Mouse (Mus musculus) cerebellum, postnatal 25 days (tissue): ENCODE data around the gene Gm21830.
"Not testable (repeated sequence)": the region's sequence is repeated elsewhere in the genome, so short reads cannot be mapped to it uniquely, and the experiment has no call there.

Source experiments
- DNase-seq, 2 experiments: peaks; one replicate each; pipeline ENCODE4 v3.0.0; 2021; ENCODE audit warnings: mixed read lengths in 2 of 2

The Gm21830 gene

DNA sequence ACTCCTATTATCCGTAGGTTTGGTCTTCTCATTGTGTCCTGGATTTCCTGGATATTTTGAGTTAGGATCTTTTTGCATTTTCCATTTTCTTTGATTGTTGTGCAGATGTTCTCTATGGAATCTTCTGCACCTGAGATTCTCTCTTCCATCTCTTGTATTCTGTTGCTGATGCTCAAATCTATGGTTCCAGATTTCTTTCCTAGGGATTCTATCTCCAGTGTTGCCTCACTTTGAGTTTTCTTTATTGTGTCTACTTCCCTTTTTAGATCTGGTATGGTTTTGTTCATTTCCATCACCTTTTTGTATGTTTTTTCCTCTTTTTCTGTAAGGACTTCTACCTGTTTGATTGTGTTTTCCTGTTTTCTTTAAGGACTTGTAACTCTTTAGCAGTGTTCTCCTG lies at the start of gene Gm21830:
Gm21830 (plus strand) TSS at position 301 of the 400 bp plus-strand sequence.
- DNase-seq = not testable (repeated sequence)

- DNase-seq = no peak
Observed at GRCm38 (mm10) chr2:67364506-67364905, 49.0 kb upstream of the Gm21830 start.

DNA sequence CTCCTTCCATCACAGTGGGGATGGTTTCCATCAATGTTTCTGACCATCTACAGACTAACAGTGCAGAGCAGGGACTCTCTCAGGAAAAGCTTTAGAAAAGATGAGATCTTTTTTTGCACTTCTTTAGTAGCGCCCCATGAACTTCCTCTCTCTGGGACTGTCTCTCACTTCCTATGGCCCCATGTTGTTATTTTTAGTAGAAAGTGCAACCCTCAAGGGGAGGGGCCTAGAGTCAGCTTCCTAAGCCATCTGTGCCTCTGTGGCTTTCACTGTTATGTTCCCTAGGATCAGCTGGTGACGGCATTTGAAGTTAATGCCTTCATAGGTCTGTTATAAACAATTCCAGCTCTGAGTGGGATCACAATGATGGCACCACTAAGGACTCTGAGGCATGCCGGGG lies 35.0 kb upstream of the Gm21830 start:
- DNase-seq = no peak

- no peak for DNase-seq
Observed at GRCm38 (mm10) chr2:67420853-67421252, 7.3 kb downstream of the Gm21830 start.

DNA sequence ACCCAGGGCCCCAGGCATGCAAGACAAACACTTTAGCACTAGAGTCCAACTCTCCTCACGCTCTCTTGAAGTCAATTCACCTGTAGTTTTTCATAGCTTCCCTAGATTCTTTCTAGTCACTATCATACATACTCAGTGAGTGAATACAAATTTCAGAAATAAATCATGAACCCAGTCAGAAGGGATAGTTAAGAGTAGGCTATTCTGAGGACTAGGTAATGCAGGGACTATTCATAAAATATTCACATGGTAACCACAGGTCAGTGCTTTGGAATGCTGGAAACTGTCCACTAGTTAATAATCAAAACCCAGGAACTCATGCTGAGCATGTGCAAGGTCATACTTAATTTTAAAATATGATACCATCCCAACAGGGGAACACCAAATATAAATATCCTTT lies 9.3 kb downstream of the Gm21830 start:
- DNase-seq = no peak

DNA sequence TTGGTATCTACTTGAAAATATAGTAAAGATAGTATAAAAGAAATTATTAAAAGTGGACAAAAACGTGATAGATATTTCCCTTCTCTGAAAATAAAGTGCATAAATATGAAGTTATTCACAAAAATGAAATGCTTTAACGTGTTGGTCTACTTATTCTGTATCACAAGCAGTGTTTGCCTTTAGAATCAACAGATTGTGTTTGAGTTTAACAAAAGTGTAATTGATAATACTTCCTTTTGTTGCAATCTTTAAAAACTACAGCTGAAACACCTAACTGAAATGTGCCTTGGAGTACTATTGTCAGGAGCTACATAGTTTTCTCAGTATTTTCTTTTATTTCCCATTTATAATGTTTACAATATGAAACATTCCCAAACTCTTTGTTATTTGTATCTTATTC lies 19.6 kb downstream of the Gm21830 start, which contains the start of gene Gm26727:
Gm26727 (minus strand) TSS at position 101 of the 400 bp plus-strand sequence.
- no peak for DNase-seq

GRCm38 (mm10) chr2:67438309-67438708 lies 24.8 kb downstream of the Gm21830 start:
- DNase-seq = no peak

- DNase-seq = no peak
Observed at GRCm38 (mm10) chr2:67445780-67446179, 32.3 kb downstream of the Gm21830 start, which contains the start of gene Xirp2. Gene Xirp2, plus strand, starts transcription at chr2:67446002.

GRCm38 (mm10) chr2:67446772-67447171 lies 33.2 kb downstream of the Gm21830 start:
- no peak for DNase-seq

- DNase-seq = peak; percentile 47 to 73
Observed at GRCm38 (mm10) chr2:67447206-67447605, 33.7 kb downstream of the Gm21830 start.

- DNase-seq = no peak
Observed at GRCm38 (mm10) chr2:67460857-67461256, 47.3 kb downstream of the Gm21830 start.

- no peak for DNase-seq
Observed at GRCm38 (mm10) chr2:67467036-67467435, 53.5 kb downstream of the Gm21830 start.

GRCm38 (mm10) chr2:67470030-67470429 lies 56.5 kb downstream of the Gm21830 start:
- DNase-seq = not testable (repeated sequence)

DNA sequence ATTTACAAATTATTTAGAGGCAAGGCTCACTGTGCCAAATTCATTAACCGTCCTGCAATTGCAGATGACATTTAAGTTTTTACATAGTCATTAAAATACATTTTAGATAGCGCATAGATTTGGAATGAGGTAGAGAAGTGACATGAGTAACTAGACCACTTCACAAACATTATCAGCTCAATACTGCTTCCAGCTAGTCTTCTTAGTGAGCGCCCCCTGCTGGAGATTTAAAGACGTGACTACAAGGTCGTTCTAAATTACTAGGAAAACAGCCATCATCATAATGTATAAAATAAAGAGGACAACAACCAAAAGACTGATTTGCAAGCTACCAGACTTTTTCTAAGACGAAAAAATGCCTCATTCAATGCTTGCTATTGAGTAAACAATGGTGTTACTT lies 64.2 kb downstream of the Gm21830 start:
- DNase-seq = peak; percentile 13 to 67

DNA sequence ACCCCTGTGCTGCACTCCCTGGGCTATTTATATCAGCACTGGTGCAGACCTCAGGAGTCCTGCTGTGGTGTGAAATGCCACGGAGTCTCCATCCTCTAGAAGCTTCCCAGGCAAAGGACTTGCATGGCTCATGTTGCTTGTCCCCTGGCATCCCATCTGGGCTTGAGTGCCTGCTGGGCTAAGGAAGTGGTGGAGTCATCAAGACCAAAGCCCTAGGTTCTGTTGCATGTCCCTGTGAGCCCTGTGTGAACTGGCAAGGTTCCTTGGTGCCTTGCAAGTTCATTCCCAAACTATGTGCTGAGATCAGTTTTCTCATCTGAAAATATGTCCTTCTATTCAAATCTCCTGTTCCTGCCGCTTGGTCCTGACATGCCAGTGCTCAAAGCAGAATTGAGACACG lies 67.5 kb downstream of the Gm21830 start:
- no peak for DNase-seq
